Mouse (Mus musculus): ENCODE data around the gene Acoxl.

Gene Acoxl

DNA sequence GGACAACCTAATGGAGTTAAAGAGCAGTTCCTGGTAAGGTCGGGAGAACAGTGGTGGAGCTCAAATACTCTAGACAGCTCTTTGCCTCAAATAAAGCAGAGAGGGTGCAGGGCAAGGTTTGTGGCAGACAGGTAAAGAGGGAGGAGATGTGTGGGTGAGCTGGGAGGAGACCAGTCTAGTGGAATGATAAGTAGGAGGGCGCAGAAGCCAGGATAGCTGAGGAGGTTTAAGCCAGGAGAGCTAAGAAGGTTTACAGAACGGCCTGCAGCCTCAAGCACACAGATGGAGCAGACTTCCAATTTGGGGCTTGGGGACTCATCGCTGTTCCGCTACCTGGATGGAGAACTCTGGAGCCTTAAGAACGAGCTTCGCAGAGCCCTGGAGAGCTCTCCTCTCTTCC, at the start of gene Acoxl:
Gene Acoxl (plus strand): TSS at position 301 of the 400 bp plus-strand sequence.
- no peak for DNase-seq (ENCODE audit: low spot score)

- no peak for DNase-seq (ENCODE audit: low spot score)
Observed at GRCm38 (mm10) chr2:127789138-127789537, 49.5 kb upstream of the Acoxl start.

DNA sequence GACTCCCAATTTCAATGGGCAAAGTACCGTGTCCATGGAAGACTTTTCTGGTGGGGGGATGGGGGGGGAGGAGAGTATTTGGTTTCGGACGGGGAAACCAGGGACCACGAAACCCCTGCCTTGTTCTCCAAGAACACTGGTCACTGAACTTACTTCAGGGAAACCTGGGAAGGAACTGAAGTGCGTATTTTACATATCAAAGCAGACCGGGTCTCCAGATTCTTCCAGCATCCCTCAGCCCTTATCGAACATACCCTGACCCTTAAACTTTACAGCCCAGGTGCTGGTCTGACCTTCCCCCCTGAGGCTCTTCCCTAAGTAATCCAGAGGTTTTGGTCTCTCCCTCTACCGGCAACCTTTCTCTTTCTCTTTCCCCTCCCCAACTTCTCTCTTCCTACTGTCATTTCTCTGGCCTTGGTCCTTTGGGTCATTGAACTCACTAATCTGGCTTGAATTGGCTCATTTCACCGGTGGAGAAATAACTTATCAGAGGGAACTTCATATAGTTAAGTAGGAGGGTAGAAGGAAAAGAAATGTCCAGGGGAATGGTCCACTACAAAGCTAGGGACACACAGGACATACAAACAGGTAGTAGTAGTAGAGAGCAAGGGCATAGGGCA, 48.9 kb upstream of the Acoxl start:
- no peak for DNase-seq (ENCODE audit: low spot score)

GRCm38 (mm10) chr2:127791919-127792603, 46.6 kb upstream of the Acoxl start, which contains the start of gene Mtln:
TSS of gene Mtln (minus strand) at chr2:127792488.
- DNase-seq (ENCODE audit: low spot score): peak; percentile 66

DNA sequence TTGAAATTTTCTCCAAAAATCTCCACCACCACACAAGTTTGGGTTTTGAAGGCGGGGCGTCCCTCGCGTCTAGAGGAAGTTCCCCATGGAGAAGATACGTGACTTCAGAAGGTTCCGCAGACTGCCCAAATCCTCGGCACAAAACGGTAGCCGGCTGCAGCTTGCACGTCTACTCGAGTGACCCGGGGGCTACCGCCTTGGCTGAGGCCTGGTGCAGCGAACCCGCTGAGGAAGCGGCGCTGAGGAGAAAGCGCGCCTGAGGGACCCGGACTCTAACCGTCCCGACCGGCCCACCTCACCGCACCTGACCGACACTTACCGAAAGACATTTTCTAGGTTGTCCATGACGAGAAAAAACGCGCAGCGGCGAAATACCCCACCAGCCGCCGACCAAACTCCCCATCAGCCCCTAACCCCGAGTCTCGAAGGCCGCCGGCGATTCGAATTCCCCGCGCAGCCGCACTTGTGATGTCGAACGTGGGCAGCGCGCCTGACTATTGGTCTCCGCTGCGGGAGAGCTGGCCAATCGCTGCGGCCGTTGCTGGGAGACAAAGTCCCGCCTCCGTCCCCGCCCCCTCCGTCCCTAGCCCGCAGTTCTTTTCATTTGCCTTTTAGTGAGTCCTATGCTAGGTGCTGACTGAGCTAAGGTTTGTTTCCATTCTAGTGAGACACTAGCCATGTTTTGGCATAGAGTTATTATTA, 7.1 kb upstream of the Acoxl start, which contains the start of gene Bub1:
Gene Bub1 (minus strand): TSS at position 465 of the 702 bp plus-strand sequence.
- peak; percentile 84 for DNase-seq (ENCODE audit: low spot score)

- no peak for DNase-seq (ENCODE audit: low spot score)
Observed at GRCm38 (mm10) chr2:127832103-127832832, 6.4 kb upstream of the Acoxl start.

GRCm38 (mm10) chr2:127832833-127833190, 5.9 kb upstream of the Acoxl start:
- DNase-seq (ENCODE audit: low spot score): no peak

DNA sequence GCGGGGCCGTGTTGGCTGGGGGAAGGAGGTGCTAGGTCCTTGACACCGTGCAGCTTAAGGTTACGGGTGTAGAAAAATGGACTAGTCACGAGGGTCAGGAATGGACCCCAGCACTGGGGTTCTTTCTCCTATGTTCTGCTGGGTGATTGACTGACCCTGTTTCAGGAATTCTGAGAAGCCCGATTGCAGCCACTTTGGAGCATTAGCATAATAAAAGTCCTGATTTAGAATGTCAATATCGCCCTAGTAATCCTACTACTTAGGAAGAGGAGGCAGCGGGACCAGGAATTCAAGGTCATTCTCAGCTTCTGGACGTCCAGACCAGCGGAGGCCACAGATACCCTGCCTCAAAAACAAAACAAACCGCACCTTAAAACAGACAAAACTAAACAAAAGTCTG, 749 bp downstream of the Acoxl start:
- no peak for DNase-seq (ENCODE audit: low spot score)

- no peak for DNase-seq (ENCODE audit: low spot score)
Observed at GRCm38 (mm10) chr2:127841402-127841801, 2.7 kb downstream of the Acoxl start.

- no peak for DNase-seq (ENCODE audit: low spot score)
Observed at GRCm38 (mm10) chr2:127842421-127842820, 3.7 kb downstream of the Acoxl start.

DNA sequence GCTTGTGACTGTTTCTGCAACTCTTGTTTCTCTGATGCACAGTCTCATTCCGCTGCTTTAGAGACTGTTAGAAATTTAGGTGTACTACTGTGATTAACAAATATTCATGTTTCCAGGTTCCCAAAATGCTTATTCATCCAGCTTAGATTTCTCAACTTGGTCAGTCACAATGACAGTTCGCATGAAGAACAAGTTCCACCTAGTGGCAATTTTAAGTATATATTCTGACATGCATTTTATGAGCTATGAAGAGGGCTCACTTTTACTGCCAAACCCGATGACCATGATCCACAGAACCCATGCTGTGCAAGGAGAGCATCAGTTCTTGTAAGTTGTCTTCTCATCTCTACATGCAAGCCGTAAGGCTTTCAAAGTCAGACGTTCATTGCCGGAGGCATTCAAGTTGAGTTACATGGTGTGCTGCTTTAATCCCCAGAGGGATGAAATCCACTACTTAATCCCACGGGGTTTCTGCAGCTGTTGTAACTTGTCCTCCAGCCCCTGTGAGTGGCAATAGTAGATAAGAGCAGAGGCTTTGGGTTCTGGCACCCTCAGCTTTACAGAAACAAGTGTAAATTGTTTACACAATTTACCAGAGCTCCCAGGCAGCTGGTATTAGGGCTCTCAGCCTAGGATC, 6.8 kb downstream of the Acoxl start:
- no peak for DNase-seq (ENCODE audit: low spot score)

DNA sequence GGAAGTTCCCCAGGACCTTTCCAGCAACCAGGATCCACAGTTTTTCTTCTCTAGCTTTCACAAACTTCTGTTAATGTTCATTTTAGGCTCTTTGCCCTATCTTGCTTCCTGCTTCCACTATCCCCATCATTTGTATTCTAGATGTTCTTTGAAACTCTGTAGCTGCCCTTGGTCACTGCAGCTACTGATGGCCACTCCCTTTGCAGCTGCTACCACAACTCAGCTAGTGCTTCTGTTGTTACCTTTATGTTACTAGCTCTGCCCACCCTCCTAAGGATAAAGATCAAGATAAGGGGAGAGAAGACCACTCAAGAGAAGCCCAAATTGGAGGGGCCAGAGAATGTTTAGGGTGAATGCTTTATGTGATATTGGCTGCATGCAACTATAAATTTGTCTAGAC, 7.3 kb downstream of the Acoxl start:
- no peak for DNase-seq (ENCODE audit: low spot score)

- DNase-seq (ENCODE audit: low spot score): no peak
Observed at GRCm38 (mm10) chr2:127846571-127846970, 7.9 kb downstream of the Acoxl start.

GRCm38 (mm10) chr2:127850371-127850770, 11.7 kb downstream of the Acoxl start:
- no peak for DNase-seq (ENCODE audit: low spot score)

DNA sequence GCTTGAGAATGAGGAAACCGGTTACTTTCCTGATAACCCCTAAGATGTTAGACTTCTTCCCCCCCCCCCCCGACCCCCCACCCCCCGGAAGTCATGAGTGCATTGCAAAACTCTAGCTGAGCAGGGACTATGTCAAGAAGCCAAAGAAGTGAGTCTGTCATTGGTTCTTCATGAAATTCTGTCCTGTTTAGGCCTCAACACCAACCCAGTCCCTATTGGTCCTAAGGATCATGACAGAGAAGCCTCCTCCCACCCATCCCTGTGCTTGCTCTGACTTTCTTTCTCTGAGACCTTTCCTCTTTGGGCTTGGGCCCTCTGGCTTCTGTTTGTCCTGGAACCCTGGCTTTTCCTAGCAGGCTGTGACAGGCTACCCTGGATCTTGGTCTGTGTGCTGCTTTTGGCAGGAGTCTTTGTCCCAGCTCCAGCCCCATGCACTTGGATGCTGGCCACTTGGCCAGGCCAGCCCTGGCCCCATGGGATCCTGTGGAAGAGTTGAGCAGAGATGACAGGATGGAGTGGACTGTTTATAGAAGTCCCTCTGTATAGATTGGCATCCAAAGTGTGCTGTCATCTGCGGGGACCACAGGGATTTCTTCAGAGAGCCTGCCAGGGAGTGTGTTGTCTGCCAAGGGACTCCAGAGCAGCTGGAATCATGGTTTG, 15.8 kb downstream of the Acoxl start:
- no peak for DNase-seq (ENCODE audit: low spot score)

- no peak for DNase-seq (ENCODE audit: low spot score)
Observed at GRCm38 (mm10) chr2:127864381-127864780, 25.7 kb downstream of the Acoxl start.

DNA sequence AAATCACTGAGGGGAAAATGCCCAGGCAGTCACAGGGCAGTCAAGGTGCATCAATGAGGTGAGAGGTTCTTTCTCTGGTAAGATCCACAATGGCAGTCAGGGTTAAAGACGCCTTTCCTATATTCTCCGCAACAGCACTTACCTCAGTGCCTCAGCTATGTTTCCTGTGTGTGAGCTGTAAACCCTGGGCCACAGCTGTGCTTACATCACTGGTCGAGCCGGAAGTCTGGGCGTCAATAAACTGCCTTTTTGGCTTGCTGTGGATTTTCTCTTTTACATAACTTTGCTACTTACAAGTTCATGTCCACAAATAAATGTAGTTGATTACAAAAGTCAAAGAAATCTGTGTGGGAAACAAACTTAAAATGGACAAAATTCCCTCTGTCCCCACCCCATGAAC, 42.4 kb downstream of the Acoxl start:
- no peak for DNase-seq (ENCODE audit: low spot score)

DNA sequence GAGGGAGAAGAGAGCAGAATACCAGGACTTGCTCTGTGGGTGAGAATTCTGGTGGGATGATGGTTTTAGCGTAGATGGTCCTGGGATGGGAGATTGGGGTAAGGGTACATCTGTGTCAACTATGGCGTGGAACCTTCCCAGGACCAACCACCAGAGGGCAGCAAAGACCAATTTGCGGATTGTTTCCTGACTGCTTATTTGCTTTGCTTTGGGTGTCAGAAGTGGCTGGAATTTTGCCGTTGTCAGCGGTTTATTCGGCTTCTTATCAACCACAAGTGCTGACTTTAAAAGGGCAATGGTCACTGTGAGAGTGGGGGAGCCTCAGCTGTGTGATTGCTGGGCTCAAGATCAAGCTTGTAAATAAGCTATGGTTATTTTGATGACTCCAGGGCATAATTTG, 50.8 kb downstream of the Acoxl start:
- DNase-seq (ENCODE audit: low spot score): peak; percentile 59

- DNase-seq (ENCODE audit: low spot score): no peak
Observed at GRCm38 (mm10) chr2:127889979-127890378, 51.3 kb downstream of the Acoxl start.

DNA sequence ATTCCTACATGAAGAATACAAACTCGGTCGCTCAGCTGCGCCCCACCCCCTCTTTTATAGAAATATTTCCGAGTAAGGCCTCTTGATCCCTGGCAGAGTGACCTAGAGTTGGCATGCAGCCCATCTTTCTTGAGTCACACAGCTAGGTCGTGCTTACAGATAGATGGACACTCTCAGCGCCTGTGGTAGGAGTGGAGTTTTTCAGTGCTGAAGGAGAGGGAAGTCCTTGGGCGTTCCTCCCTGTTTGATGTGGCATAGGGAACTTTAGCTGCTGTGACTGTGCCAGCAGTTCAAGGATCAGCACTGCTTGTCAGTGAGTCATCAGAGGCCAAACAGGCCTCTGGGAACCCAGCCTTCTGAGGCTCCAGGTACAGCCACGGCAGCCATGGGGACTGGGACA, 51.9 kb downstream of the Acoxl start:
- DNase-seq (ENCODE audit: low spot score): no peak

DNA sequence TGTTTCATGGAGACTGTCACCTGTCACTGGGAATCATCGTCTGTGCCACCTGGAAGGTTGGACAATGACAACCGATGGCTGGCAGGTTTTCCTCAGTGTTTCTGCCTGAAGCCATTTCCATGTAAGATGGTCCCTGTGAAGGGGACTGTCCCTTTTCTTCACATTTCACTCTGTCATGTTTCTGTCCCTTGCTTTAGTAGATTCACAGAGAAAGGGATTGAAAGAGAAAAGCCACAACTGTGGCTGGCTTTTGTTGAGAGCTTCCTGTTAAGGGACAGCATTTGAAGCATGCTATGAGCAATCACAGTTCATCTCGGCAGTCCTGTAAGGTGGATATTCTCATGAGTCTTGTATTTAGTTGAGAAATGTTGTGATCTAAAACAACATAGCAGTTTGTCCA, 52.4 kb downstream of the Acoxl start:
- no peak for DNase-seq (ENCODE audit: low spot score)

DNA sequence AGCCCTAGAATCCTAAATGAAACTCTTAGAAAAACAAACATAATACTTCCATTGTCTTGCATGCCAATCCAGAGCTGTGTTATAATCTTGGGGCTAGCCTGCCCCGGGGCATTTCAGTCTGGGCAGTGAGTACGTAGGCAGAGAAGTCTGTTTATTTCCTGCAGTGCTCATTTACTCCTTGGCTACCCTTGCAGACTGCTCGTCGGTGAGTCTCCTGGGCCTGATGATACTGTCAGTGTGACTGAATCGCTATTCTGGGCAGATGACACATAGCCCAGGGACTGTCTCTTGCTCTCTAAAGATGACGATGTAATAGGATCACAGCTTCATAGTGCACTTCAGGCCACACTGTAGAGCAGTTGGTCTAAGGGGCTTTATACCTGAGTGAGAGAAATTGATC, 56.2 kb downstream of the Acoxl start:
- no peak for DNase-seq (ENCODE audit: low spot score)
